Mouse (Mus musculus) cerebellum, postnatal 4 days (tissue): ENCODE results near the gene Zfp867.

Source experiments
- DNase-seq, 2 experiments: peaks; one replicate each; pipeline ENCODE4 v3.0.0; 2022; ENCODE audit warnings: low spot score in 2 of 2, mixed read lengths in 1 of 2

The Zfp867 gene

GRCm38 (mm10) chr11:59458973-59459372 is 13.3 kb downstream of the Zfp867 start:
- DNase-seq = no peak

- no peak for DNase-seq
Measured at GRCm38 (mm10) chr11:59456891-59457290, 15.4 kb downstream of the Zfp867 start.

GRCm38 (mm10) chr11:59456346-59456745 is 15.9 kb downstream of the Zfp867 start:
- no peak for DNase-seq

GRCm38 (mm10) chr11:59451086-59451485 is 21.2 kb downstream of the Zfp867 start, which contains the start of gene Snap47:
Gene Snap47, minus strand, starts transcription at chr11:59451186.
- no peak for DNase-seq

GRCm38 (mm10) chr11:59450230-59450771 is 22.0 kb downstream of the Zfp867 start:
- DNase-seq = peak in 1 of 2 experiments; percentile 11

GRCm38 (mm10) chr11:59449741-59450229 is 22.5 kb downstream of the Zfp867 start, which contains the start of gene Jmjd4:
Gene Jmjd4, plus strand, starts transcription at chr11:59450045.
- peak; percentile 85 to 91 for DNase-seq

- DNase-seq = no peak
Measured at GRCm38 (mm10) chr11:59443102-59443501, 29.2 kb downstream of the Zfp867 start.

GRCm38 (mm10) chr11:59437954-59438353 is 34.3 kb downstream of the Zfp867 start:
- no peak for DNase-seq

- no peak for DNase-seq
Measured at GRCm38 (mm10) chr11:59432261-59432660, 40.0 kb downstream of the Zfp867 start.

GRCm38 (mm10) chr11:59429959-59430358 is 42.3 kb downstream of the Zfp867 start:
- DNase-seq = no peak

- DNase-seq = no peak
Measured at GRCm38 (mm10) chr11:59428057-59428660, 44.1 kb downstream of the Zfp867 start.

GRCm38 (mm10) chr11:59425671-59426101 is 46.6 kb downstream of the Zfp867 start:
- DNase-seq = no peak

GRCm38 (mm10) chr11:59423010-59423588 is 49.2 kb downstream of the Zfp867 start:
- no peak for DNase-seq

- no peak for DNase-seq
Measured at GRCm38 (mm10) chr11:59421967-59422366, 50.3 kb downstream of the Zfp867 start.

GRCm38 (mm10) chr11:59421436-59421835 is 50.8 kb downstream of the Zfp867 start:
- DNase-seq = no peak

- DNase-seq = no peak
Measured at GRCm38 (mm10) chr11:59418708-59419107, 53.6 kb downstream of the Zfp867 start.

GRCm38 (mm10) chr11:59412999-59413863 is 59.0 kb downstream of the Zfp867 start:
- no peak for DNase-seq

GRCm38 (mm10) chr11:59412058-59412457 is 60.2 kb downstream of the Zfp867 start:
- DNase-seq = no peak
